Mouse (Mus musculus): ENCODE results near the gene Nr0b2.
A peak's percentile ranks its signal among the peaks of the same experiment; 100 is the strongest.

Gene Nr0b2

DNA sequence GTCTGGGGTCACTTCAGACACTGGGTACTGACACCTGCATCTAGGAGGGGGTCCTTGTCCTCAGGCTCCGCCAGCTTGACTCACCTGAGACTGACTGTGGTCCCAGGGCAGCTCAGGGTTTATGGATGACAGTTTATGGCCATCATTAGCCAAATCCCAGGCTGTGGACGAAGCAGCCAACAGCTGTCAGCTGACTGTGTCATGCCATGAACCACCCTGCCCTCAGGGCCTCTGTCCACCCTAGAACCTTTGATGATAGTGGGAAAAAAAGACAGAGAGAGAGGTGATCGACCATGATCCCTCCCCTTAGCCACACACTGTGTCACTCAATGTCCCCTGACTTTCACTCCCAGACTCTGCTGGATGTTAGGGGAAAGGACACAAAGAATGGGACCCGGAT is 8.4 kb downstream of the Nr0b2 start:
- no peak for DNase-seq (ENCODE audit: low read depth, low spot score)

DNA sequence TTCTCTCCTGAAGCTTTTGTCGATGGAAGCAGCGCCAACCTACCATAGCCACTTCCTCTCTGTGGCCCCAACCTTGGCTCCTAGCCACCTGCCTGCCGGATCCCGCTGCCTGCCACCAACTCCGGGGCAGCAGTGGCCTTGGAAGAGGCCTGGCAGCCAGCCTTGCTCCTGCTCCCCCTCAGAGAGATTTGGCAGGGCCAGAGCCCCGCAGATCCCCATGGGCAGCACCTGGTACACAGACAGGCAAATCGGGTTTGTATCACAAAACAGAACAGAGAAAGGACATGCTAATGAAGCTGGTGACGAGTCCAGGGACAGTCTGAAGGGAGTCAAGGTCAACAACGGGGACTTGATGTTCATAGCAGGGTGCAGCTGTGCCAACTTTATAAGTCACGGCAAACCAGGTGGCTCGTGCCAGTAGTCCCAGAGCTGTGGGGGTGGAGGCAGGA is 10.0 kb downstream of the Nr0b2 start:
- DNase-seq (ENCODE audit: low read depth, low spot score), result peak; percentile 89

DNA sequence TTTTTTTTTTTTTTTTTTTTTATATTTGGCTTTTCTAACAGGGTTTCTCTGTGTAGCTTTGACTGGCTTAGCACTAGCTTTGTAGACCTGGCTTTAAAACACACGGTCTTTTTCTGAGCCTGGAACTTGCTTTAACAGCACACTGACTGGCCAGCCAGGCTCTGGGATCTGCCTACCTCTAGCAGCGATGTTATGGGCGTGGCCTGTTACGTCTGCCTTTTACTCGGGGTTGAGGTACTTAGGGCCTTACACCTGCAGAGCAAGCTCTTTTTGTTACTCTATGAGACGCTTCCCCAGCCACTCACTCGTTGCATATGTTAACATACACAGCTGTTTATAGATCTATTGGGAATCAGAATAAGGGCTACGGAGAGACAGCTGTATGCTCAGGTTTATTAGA is 14.1 kb downstream of the Nr0b2 start:
- DNase-seq (ENCODE audit: low read depth, low spot score), result no peak

DNA sequence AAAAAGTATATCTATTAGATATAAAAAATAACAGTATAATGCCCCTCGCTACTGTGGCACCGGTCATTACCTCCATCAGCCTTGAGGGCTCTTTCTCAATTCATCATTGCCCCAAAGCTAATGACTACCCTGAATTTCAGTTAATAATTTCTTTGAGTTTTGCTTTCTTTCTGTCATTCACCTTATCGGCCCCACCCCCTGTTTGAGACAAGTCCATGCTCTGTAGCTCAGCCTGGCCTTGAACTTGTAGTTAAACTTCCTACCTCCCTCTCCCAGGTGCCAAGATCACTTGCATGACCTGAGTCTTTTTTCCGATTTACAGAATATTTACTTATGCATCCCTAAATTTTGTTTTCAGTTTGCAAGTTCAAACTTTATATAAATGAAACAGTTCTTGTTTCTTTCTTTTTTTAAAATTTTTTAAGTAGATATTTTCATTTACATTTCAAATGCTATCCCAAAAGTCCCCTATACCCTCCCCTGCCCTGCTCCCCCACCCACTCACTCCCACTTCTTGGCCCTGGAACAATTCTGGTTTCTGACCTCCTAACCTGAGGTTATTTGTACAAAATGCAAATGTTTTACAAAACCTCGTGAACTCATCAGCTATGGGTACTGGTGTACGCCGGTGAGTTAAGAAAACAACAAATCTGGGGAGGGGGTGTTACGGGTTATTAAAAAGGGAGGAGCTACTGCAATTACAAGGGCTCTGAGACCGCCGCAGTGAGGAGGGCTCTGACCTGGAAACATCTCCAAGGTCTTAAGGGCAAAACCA is 16.3 kb downstream of the Nr0b2 start:
- DNase-seq (ENCODE audit: low read depth, low spot score), result no peak

DNA sequence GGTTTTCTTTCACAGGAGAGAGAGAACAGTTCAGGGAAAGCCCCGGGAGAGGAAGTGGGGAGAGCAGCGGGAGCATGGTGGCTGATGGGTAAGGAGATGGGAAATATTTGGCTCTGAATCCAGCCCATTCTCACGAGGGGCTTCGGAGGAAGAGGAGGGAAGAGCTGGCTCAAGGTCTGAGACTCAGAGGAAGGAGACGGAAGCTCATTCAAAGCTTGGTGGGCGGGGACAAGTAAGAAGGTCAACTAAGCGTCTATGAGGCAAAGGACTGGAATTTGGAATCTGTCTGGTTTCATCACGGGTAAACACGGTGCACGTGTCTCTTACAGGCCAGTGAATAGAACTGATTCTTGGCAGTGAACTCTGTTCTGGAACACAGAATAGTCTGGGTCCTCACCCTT is 16.9 kb downstream of the Nr0b2 start:
- no peak for DNase-seq (ENCODE audit: low read depth, low spot score)

DNA sequence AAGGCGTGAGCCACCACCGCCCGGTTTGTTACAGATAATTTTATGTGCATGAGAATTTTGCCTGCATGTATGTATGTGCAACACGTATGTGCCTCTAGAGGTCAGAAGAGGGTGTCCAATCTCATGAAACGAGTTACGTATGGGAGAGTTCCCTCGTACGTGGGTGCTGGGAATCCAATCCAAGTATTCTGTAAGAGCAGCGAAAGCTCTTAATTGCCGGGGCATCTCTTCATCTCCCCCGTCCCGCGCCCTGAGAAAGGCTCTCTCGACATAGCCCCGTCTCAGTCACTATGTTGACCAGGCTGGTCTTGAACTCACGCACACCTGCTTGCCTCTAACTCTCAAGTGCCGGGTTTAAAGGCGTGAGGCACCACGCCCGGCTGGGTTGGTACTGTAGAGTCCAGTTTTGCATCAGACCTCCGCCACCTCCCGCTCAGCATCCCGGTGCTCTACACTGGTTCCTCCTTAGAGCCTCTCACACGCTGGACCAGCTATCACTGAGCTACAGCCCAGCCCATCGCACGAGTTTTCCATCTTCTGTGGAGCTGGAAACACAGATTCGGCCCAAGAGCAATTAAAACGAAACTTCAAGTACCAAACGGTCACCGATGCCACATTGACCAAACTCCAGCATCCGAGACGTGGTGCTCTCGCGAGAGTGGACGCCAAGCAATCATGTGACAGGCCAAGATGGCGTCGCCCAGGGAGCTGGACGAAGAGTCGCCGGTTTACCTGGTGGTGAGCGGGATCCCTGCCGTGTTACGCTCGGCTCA is 21.1 kb downstream of the Nr0b2 start, which contains the start of gene Gpatch3:
Gene Gpatch3, plus strand, starts transcription at position 676 of the 773 bp plus-strand sequence.
- peak; percentile 97 for DNase-seq (ENCODE audit: low read depth, low spot score)

DNA sequence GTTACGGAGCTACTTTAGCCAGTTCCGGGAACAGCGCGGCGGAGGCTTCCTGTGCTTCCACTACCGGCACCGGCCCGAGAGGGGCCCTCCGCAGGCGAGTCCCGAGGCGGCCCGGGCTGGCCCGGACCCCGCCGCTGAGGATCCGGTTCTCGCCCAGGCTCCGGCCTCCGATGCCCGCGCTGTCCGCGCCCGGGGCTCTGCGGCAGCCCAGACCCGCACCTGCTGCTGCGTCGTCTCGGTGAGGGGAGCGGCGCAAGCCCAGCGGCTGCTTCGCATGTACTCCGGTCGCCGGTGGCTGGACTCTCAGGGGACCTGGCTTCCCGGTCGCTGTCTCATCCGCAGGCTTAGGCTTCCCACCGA is 21.6 kb downstream of the Nr0b2 start:
- DNase-seq (ENCODE audit: low read depth, low spot score), result no peak

DNA sequence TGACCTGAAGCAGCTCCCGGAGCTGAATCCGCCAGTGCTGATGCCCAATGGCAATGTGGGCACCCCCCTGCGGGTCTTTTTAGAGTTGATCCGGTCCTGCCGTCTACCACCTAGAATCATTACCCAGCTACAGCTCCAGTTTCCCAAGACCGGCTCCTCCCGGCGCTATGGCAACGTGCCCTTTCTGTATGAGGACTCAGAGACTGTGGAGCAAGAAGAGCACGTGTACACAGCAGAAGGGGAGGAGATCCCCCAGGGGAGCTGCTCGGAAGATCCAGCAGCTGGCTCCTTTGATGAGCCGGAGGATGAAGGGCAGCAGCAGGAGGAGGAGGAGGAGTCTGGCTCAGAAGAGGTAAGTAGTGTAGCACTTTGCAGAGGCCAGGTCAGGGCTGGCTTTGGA is 24.8 kb downstream of the Nr0b2 start:
- DNase-seq (ENCODE audit: low read depth, low spot score), result no peak

DNA sequence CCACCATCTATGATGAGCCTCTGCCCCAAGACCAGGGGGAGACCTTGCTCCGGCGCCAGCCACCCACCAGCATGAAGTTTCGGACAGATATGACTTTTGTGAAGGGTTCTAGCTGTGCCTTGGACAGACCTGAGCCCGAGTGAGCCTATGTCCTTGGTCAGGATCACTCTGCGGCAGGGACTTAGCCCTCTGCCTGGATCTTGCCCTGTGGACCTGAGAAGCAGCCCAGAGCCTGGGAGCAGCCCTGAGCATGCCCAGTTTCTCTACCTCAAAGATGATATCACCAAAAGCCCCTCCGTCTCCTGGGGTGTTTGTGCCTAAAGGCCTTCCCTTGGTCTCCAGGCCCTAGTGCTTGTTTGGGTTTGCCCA is 30.5 kb downstream of the Nr0b2 start:
- DNase-seq (ENCODE audit: low read depth, low spot score), result no peak

DNA sequence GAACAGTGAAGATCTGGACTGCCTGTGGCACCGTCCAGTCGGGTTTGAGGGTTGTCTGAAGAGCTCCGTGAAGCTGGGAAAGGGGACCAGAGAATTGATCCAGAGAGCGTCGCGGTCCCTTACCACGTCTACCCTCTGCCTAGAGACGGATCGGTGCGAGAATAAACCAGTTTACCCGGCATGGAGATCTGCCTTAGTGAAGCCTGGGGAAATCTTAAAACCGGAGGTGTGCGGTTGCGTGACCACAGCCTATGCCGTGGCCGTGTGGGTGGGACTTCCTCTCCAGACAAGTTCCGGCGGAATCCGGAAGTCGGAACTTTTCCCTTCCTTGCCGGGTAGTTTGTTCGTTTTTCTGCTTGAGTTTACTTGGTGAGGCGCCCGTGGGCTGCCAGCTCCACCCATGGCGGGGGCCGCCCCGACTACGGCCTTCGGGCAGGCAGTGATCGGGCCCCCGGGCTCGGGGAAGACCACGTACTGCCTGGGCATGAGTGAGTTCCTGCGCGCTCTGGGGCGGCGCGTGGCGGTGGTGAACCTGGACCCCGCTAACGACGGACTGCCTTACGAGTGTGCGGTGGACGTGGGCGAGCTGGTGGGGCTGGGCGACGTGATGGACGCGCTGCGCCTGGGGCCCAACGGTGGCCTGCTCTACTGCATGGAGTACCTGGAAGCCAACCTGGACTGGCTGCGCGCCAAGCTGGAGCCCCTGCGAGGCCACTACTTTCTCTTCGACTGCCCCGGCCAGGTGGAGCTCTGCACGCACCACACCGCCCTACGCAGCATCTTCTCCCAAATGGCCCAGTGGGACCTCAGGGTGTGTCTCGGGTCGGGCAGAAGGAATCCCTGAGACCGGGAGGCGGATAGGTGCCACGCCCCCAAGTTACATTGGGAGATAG is 31.1 kb downstream of the Nr0b2 start, which contains the start of gene Gpn2:
Gene Gpn2, plus strand, starts transcription at position 304 of the 893 bp plus-strand sequence.
- peak; percentile 95 for DNase-seq (ENCODE audit: low read depth, low spot score)

DNA sequence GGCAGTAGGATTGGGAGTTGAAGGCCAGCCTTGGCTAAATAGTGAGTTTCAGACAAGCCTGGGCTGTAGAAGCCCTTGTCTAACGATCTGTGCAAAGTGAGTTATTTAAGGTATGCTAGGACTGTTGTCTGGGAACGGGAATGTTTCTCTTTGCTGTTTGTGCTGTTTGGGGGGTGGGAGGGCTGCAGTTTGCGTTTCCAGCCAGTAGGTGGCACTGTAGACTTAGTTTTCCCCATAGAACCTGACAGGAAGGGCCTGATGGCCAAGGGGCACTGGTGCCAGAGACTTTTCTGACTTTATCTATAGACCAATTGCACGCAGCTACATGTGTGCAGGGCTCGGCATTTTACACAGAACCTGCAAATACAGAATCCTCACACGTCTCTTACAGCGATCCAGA is 39.4 kb downstream of the Nr0b2 start:
- peak; percentile 68 for DNase-seq (ENCODE audit: low read depth, low spot score)

DNA sequence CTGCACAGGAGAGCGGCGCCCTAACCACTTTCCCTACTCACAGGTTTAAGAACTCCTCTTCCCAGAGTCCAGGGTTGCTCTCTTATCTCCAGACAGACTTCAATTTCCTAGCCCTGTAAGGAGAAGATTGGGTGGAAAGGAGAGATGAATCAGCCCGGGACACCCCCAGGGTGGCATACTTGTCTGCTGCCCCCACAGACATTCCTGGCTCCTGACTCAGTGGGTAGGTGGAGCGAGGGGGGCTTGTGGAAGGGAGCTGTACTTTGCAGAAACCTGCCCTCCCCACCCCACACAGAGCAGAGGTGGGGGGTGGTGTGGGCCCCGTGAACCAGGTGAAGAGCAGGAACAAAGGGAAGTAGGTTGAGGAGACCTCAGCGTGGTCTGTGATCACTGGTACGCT is 42.4 kb downstream of the Nr0b2 start:
- peak; percentile 77 for DNase-seq (ENCODE audit: low read depth, low spot score)

DNA sequence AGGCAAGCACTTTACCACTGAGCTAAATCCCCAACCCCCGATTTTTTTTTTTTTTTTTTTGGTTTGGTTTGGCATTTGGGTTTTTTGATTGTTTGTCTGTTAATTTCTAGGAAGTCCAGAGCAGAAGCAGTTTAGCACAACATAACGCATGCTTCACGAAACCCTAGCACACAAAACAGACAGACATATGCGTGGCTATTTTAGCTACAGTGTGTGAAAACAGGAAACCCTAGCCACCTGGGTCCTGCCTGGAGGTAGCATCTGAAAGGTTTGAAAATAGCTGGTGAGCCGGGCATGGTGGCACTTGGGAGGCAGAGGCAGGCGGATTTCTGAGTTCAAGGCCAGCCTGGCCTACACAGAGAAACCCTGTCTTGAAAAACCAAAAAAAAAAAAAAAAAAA is 42.9 kb downstream of the Nr0b2 start:
- DNase-seq (ENCODE audit: low read depth, low spot score), result peak; percentile 50

DNA sequence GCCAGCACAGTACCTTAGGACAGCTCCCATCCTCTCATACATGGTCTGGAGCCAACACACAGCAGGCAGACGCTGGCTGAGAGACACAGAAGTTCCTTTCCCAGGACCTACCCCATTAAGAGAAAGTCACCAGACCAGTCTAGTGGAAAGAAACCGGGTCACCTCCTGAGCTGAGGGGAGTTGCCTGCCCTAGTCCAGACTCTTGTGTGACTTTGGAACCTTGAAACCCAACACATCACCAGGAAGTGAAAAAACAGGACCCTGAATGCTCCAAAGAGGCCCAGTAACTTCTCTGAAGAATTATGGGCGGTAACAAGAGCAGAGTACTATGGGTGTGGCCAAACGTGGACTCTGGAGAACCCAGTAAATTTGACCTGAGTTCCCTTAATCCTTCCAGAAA is 45.4 kb downstream of the Nr0b2 start:
- DNase-seq (ENCODE audit: low read depth, low spot score), result no peak

DNA sequence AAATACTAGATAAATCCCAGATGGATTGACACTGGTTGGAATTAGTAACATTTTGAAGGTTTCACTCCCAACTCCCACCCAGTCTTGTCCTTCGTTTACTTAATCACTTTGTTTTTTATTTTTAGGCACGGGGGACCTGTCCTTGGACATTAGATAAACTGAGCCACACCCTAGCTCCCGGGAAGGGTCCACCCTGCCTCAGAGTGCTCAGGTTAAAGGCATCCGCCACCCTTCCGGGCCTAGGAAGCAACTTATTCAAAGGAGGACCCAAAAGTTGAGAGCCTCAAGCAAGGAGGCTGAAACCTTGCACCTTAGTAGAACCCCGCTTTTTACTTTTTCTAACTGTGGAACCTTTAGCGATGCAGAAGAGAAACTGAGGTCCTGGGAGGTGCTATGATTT is 45.9 kb downstream of the Nr0b2 start:
- DNase-seq (ENCODE audit: low read depth, low spot score), result no peak

DNA sequence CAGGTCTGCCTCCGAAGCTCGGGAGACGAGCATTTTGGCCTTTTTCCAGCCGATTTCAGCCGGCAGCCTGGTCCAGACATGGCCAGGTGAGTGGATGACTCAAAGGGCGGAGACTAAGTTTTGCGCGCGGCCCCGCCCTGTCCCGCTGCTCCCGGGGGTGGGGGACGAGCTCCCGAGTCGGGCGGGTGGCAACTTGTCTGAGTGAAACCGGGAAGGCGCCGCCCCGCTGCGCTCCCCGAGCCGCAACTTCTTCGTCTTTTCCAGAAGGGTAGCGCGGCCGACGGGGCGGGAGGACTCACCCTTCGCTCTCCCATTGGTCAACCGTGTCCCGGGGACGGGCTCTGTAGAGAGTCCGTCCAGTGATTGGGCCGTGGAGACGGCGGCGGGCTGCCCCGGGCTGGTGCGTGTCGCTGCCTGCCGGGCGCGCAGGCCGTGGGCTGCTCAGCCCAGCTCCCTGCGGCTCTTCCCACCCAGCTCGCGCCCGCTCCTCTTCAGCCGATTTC is 46.4 kb downstream of the Nr0b2 start:
- peak; percentile 86 for DNase-seq (ENCODE audit: low read depth, low spot score)

DNA sequence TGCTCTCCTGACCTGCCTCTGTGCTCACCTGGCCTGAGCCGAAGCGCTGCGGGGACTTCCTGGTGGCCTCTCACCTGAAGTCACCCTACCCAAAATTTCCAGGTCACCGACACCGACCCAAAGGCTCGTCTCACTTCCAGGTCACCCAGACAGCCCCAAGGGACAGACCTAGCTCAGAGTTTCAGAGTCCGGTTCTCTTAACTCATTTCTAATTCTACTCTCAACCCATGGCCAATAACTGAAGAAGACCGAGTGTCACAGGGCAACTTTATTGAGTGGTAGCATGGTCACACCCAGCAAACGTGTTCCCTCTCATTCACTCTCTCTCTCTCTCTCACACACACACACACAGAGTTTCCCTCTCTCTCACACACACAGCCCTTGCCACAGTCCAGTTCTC is 47.1 kb downstream of the Nr0b2 start:
- DNase-seq (ENCODE audit: low read depth, low spot score), result no peak

DNA sequence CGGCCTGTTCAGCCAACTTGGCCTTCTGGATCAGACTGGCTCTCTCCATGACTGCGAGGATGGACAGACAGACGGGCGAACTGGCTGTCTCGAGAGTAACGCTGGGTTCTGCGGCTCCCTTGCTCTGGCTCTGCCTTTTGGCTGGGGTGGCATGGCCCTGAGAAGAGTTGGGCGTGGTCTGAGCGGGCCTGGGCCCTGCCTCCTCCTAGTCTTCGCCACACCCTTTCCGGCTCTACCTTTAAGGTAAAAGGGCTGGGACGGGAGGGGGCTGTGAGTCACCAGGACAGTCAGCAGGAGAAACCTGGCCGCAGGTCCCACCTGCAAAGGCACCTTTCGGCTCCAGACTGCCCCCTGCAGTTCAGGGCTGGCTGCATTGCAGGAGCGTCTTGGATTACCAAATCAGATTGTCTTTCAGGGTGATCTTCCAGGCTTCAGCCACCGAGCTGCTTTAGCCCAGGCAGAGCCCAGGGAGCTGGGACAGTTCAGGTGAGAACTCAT is 48.6 kb downstream of the Nr0b2 start, which contains the start of gene Sfn:
Gene Sfn, minus strand, starts transcription at position 448 of the 498 bp plus-strand sequence.
- no peak for DNase-seq (ENCODE audit: low read depth, low spot score)

DNA sequence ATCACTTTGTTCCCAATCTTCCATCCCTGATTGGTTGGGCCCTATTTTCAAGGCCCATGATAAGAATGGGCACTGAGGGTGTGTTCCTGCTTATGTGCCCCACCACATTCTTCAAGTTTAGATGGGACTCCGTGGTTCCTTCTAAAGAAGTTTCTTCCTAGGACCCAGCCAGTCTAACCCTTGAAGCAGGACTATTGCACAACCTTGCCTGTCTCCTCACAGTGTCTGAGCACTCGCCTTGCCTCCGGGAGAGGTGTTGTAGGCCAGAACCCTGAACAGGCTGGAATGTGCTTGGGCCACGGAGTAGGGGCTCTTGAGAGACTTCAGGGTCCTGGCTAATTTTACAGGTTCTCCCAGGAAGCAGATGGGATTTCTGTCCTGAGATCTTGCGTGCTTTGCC is 49.9 kb downstream of the Nr0b2 start:
- no peak for DNase-seq (ENCODE audit: low read depth, low spot score)

DNA sequence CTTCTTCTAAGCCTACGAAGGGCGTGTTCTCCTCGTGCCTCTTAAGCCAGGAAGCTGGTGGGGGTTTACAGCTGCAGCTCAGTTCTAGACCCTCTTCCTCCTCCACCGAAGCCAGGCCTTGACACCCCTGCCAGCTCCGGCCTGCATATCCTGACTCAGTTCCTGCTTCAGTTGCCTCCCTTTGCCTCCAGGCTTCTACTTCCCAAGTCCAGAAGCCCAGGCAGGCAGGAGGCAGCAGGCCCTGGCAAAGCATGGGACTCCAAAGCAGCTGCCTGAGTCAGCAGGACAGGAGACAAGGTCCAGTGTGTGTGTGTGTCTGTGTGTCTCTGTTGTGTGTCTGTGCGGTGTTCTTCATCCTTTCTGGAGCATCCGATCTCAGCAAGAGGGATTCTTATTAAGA is 51.0 kb downstream of the Nr0b2 start:
- DNase-seq (ENCODE audit: low read depth, low spot score), result no peak

DNA sequence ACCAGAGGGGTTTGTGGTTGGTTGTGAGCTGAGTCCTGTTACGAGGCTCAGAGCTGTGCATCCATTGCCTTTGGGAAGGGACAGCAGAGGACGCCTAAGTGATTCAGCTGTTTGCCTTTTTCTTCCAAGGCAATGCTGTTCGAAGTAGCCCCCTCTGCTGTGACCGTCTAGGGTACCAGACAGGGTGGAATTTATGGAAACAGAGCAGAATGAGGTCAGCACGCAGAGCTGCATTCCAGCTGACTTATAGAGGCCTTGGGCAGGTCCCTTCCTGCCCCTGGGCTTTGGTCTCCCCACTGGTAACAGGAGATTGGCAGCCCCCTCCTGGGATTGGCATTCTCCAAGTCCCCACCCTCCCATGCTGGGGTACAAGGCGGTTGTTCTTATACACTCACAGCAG is 51.7 kb downstream of the Nr0b2 start:
- DNase-seq (ENCODE audit: low read depth, low spot score), result no peak

DNA sequence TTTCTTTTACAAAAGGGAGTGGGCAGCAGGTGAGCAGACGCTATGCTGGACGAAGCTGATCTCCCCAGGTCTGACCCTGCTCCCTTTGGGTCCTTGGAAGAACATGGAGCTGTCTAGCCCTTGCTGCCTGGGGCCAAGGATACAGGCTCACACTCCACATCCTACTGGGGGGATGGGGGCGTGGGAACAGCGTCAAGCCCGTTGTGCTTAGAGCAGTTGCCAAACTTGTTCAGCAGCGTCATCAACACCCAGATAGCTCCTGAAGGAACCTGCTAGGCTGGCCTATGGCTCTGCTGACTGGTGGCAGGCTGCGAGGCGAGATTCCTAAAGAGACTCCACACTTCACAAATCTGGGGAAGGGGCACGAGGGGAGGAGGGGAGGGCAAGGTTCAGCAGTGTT is 52.2 kb downstream of the Nr0b2 start:
- no peak for DNase-seq (ENCODE audit: low read depth, low spot score)
